Mouse (Mus musculus): ENCODE measurements around the gene Vmn1r74. TPM values are rescaled to one million over a fixed set of nuclear protein-coding genes. Genes with fewer than 3 reads are reported as not detected.
A peak's percentile ranks its signal among the peaks of the same experiment; 100 is the strongest.
"Not testable (repeated sequence)": the region's sequence is repeated elsewhere in the genome, so short reads cannot be mapped to it uniquely, and the experiment has no call there.

The Vmn1r74 gene
- polyA plus RNA-seq (2011; ENCODE audit: insufficient read depth, insufficient read length, low read depth, missing spikeins): not detected in 2 replicates

DNA sequence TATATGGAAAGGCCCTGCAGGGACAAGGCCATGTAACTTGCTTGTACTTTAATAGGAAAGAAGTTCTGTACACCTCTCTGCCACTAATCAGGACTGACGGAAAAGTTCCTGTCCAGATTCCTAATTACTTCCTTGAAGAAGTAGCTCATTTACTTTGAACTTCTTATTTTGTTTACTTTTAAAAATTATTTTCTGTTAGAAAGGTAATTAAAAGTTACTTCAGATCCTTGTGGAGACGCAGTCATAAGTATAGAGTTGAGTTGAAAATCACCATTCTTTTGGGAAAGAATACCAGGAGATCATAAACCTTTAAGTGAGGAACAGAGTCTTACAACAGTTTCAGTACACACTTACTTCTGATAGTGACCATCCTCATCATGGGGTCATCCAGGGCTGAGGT is at the start of gene Vmn1r74:
TSS of gene Vmn1r74 (plus strand) at position 301 of the 400 bp plus-strand sequence.
- Histone ChIP-seq H3K27me3 (ENCODE audit: control insufficient read depth, insufficient read depth, low read length, poor library complexity, severe bottlenecking) (no peaks in the 10 kb centered on the region), H3K36me3 (ENCODE audit: control insufficient read depth, insufficient read depth, low read length, poor library complexity, severe bottlenecking) (no peaks in the 10 kb centered on the region), H3K27ac (ENCODE audit: insufficient read depth, low read length) (no peak within 1 kb of the TSS), H3K4me3 (ENCODE audit: low read depth, low read length) (no peak within 1 kb of the TSS), H3K4me1 (ENCODE audit: control insufficient read depth, insufficient read depth, low read length) (no peaks in the 10 kb centered on the region), H3K9me3 (replicated peaks; ENCODE audit: control insufficient read depth, insufficient read depth, low read length, poor library complexity, severe bottlenecking) (peaks cover 9% of the 10 kb centered on the region), H3K9ac (ENCODE audit: low read depth, poor library complexity, severe bottlenecking) (no peak within 1 kb of the TSS)
- TF ChIP-seq EP300 (IDR thresholded peaks at IDR 0.05; ENCODE audit: insufficient read depth, low read depth, low read length) (no peak), POLR2A (IDR thresholded peaks at IDR 0.05; ENCODE audit: insufficient read depth, low read length) (no peak), CTCF (IDR thresholded peaks at IDR 0.05; ENCODE audit: low read depth, low read length) (no peak)

- no peak for TF ChIP-seq EP300 (IDR thresholded peaks at IDR 0.05; ENCODE audit: insufficient read depth, low read depth, low read length)
- no peaks in the 10 kb centered on the region for H3K4me1 ChIP-seq (ENCODE audit: control insufficient read depth, insufficient read depth, low read length)
- no peaks in the 10 kb centered on the region for H3K36me3 ChIP-seq (ENCODE audit: control insufficient read depth, insufficient read depth, low read length, poor library complexity, severe bottlenecking)
- no peak overlapping the region for H3K4me3 ChIP-seq (ENCODE audit: low read depth, low read length)
- H3K27ac ChIP-seq (ENCODE audit: insufficient read depth, low read length): peak overlapping the region; percentile 69
- no peak overlapping the region for H3K9ac ChIP-seq (ENCODE audit: low read depth, poor library complexity, severe bottlenecking)
- H3K9me3 ChIP-seq (replicated peaks; ENCODE audit: control insufficient read depth, insufficient read depth, low read length, poor library complexity, severe bottlenecking): peaks cover 55% of the 10 kb centered on the region
- no peaks in the 10 kb centered on the region; the same call in 1 of the 2 replicates for H3K27me3 ChIP-seq (ENCODE audit: control insufficient read depth, insufficient read depth, low read length, poor library complexity, severe bottlenecking)
These were observed 20.0 kb upstream of the Vmn1r74 start for GRCm38 (mm10) chr7:11813751-11814150.

DNA sequence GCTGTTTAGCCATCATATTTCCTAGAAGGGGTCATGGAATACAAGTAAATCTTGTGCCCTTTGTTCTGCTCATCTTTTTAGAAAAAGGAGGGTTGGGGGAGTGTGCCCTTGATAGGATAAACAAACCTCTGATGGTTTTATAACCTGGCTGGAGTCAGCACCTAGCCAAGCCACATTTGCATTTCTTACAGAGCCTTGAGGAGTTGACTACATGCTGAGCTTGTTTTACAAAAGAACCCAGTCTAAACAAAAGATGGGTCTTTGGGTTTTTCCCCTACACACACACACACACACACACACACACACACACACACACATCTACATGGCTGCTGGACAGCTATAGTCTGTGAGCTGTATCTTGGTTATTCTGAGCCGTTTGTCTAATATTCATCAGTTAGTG is 11.6 kb upstream of the Vmn1r74 start:
- TF ChIP-seq EP300 (IDR thresholded peaks at IDR 0.05; ENCODE audit: insufficient read depth, low read depth, low read length): no peak
- no peak for TF ChIP-seq POLR2A (IDR thresholded peaks at IDR 0.05; ENCODE audit: insufficient read depth, low read length)
- TF ChIP-seq CTCF (IDR thresholded peaks at IDR 0.05; ENCODE audit: low read depth, low read length): no peak
- H3K9me3 ChIP-seq (replicated peaks; ENCODE audit: control insufficient read depth, insufficient read depth, low read length, poor library complexity, severe bottlenecking): peaks cover 11% of the 10 kb centered on the region

DNA sequence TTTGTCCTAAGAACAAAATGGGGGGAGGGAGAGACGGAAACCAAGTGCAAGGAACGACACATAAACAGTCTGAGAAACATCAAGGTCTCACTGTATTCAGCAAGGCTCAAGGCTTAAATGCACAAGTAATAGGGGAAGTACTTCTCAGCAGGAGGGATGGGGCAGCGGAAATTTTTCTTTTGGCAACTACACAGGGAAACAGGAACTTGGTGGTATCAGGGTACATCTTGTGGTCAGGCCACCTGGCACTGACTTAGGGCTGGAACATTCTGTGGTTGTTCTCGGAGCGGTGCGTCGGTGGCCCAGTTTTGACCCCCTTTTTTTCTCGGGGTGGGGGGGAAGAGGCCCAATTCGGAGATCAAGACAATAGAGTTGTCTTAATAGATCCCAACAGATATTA is 10.5 kb upstream of the Vmn1r74 start:
- not testable (repeated sequence) for H3K4me1 ChIP-seq (ENCODE audit: control insufficient read depth, insufficient read depth, low read length); H3K9ac ChIP-seq (ENCODE audit: low read depth, poor library complexity, severe bottlenecking); H3K4me3 ChIP-seq (ENCODE audit: low read depth, low read length); H3K27me3 ChIP-seq (ENCODE audit: control insufficient read depth, insufficient read depth, low read length, poor library complexity, severe bottlenecking); H3K36me3 ChIP-seq (ENCODE audit: control insufficient read depth, insufficient read depth, low read length, poor library complexity, severe bottlenecking); H3K9me3 ChIP-seq (replicated peaks; ENCODE audit: control insufficient read depth, insufficient read depth, low read length, poor library complexity, severe bottlenecking); H3K27ac ChIP-seq (ENCODE audit: insufficient read depth, low read length)

More for the DNA sequence above, 11.6 kb upstream of the Vmn1r74 start:
- no peak overlapping the region for H3K9ac ChIP-seq (ENCODE audit: low read depth, poor library complexity, severe bottlenecking)
- no peak overlapping the region for H3K4me3 ChIP-seq (ENCODE audit: low read depth, low read length)
- peak overlapping the region; percentile 36 for H3K27ac ChIP-seq (ENCODE audit: insufficient read depth, low read length)
- no peaks in the 10 kb centered on the region for H3K27me3 ChIP-seq (ENCODE audit: control insufficient read depth, insufficient read depth, low read length, poor library complexity, severe bottlenecking)
- H3K36me3 ChIP-seq (ENCODE audit: control insufficient read depth, insufficient read depth, low read length, poor library complexity, severe bottlenecking): no peaks in the 10 kb centered on the region
- H3K4me1 ChIP-seq (ENCODE audit: control insufficient read depth, insufficient read depth, low read length): no peaks in the 10 kb centered on the region

- no peak within 1 kb of the TSS for H3K9ac ChIP-seq (ENCODE audit: low read depth, poor library complexity, severe bottlenecking)
- TF ChIP-seq CTCF (IDR thresholded peaks at IDR 0.05; ENCODE audit: low read depth, low read length) (no peak), EP300 (IDR thresholded peaks at IDR 0.05; ENCODE audit: insufficient read depth, low read depth, low read length) (no peak), POLR2A (IDR thresholded peaks at IDR 0.05; ENCODE audit: insufficient read depth, low read length) (no peak)
These were observed 40.5 kb downstream of the Vmn1r74 start, which contains the start of gene Vmn1r75 for GRCm38 (mm10) chr7:11874330-11874729. Gene Vmn1r75 (plus strand): TSS chr7:11874630.

More at GRCm38 (mm10) chr7:11874330-11874729, 40.5 kb downstream of the Vmn1r74 start, which contains the start of gene Vmn1r75:
- Histone ChIP-seq H3K27ac (ENCODE audit: insufficient read depth, low read length) (no peak within 1 kb of the TSS), H3K4me3 (ENCODE audit: low read depth, low read length) (no peak within 1 kb of the TSS), H3K27me3 (ENCODE audit: control insufficient read depth, insufficient read depth, low read length, poor library complexity, severe bottlenecking) (no peaks in the 10 kb centered on the region), H3K36me3 (ENCODE audit: control insufficient read depth, insufficient read depth, low read length, poor library complexity, severe bottlenecking) (no peaks in the 10 kb centered on the region), H3K4me1 (ENCODE audit: control insufficient read depth, insufficient read depth, low read length) (no peaks in the 10 kb centered on the region), H3K9me3 (replicated peaks; ENCODE audit: control insufficient read depth, insufficient read depth, low read length, poor library complexity, severe bottlenecking) (no peaks in the 10 kb centered on the region)

Other genes with a start within 250 kb of the Vmn1r74 start
- gene Zscan4-ps3, start 224.7 kb upstream of the Vmn1r74 start, polyA plus RNA-seq (2011; ENCODE audit: insufficient read depth, insufficient read length, low read depth, missing spikeins): 0.36 TPM in 1 of 2 replicates, not detected in the other
- 0.09 TPM in 1 of 2 replicates, not detected in the other for gene Vmn1r72, start 153.8 kb upstream of the Vmn1r74 start, polyA plus RNA-seq (2011; ENCODE audit: insufficient read depth, insufficient read length, low read depth, missing spikeins)
- not detected in 2 replicates for gene Vmn1r73, start 103.7 kb upstream of the Vmn1r74 start, polyA plus RNA-seq (2011; ENCODE audit: insufficient read depth, insufficient read length, low read depth, missing spikeins)
- not detected in 2 replicates for gene Vmn1r75, start 40.6 kb downstream of the Vmn1r74 start, polyA plus RNA-seq (2011; ENCODE audit: insufficient read depth, insufficient read length, low read depth, missing spikeins)
- gene Vmn1r76, start 104.2 kb downstream of the Vmn1r74 start, polyA plus RNA-seq (2011; ENCODE audit: insufficient read depth, insufficient read length, low read depth, missing spikeins): not detected in 2 replicates
- not detected in 2 replicates for gene Vmn1r77, start 202.8 kb downstream of the Vmn1r74 start, polyA plus RNA-seq (2011; ENCODE audit: insufficient read depth, insufficient read length, low read depth, missing spikeins)

Measured in ES-Bruce4 (cell line).